Mouse (Mus musculus) embryonic facial prominence, embryonic 12.5 days (tissue): ENCODE measurements around the gene Iffo1. TPM values are rescaled to one million over a fixed set of nuclear protein-coding genes. Genes with fewer than 3 reads are reported as not detected.

Experiments
- ATAC-seq: fragments of 200-750 bp; cut with Nextera tagmentation; 2 replicates; pipeline ENCODE4 v1.8.0; 2017; ENCODE audit not compliant: insufficient number of reproducible peaks, insufficient read depth, low FRiP score, low TSS enrichment
- H3K27ac ChIP-seq: fragments of 300-500 bp; sonication (generic); 2 replicates; pipeline ENCODE4 v1.5.1; 2016; ENCODE audit warnings: mild to moderate bottlenecking
- H3K27me3 ChIP-seq: fragments of 300-500 bp; sonication (generic); 2 replicates; pipeline ENCODE4 v1.6.1; 2016; ENCODE audit warnings: mild to moderate bottlenecking, moderate library complexity
- H3K36me3 ChIP-seq: fragments of 300-500 bp; sonication (generic); 2 replicates; pipeline ENCODE4 v1.6.1; 2016; ENCODE audit warnings: mild to moderate bottlenecking
- H3K4me1 ChIP-seq: fragments of 300-500 bp; sonication (generic); 2 replicates; pipeline ENCODE4 v1.6.1; 2016
- H3K4me2 ChIP-seq: fragments of 300-500 bp; sonication (generic); replicated peaks from 2 replicates; pipeline ENCODE4 v1.6.1; 2016; ENCODE audit warnings: mild to moderate bottlenecking, moderate library complexity
- H3K4me3 ChIP-seq: fragments of 300-500 bp; sonication (generic); 2 replicates; pipeline ENCODE4 v1.5.1; 2016; ENCODE audit warnings: mild to moderate bottlenecking
- H3K9ac ChIP-seq: fragments of 300-500 bp; sonication (generic); 2 replicates; pipeline ENCODE4 v1.6.1; 2016; ENCODE audit warnings: mild to moderate bottlenecking, moderate library complexity
- H3K9me3 ChIP-seq: fragments of 300-500 bp; sonication (generic); 2 replicates; pipeline ENCODE4 v1.6.1; 2016; ENCODE audit warnings: mild to moderate bottlenecking, moderate library complexity
- WGBS: fragments of 180-500 bp; shearing (Covaris S2); methylation state at CpG from one replicate; pipeline ENCODE4 v1.1.7; 2016; 5-methylcytosine and 5-hydroxymethylcytosine counted together
- microRNA-seq: library from miRNA; unstranded; fragments of <30 nt; microRNA quantifications from one replicate; pipeline ENCODE4, GENCODE M21; 2017
- polyA plus RNA-seq: library from polyadenylated mRNA; unstranded; fragments of >200 nt; fragmentation: Nextera tagmentation; extraction: Ambion mirVana; gene quantifications from 2 replicates; pipeline ENCODE4 v1.2.1, GENCODE M21; 2016

The Iffo1 gene
- polyA plus RNA-seq, 1 experiment from 2014 or later: 24.0 TPM

- Histone ChIP-seq H3K4me3 (no peak overlapping the region), H3K4me2 (no peak overlapping the region), H3K36me3 (no peaks in the 10 kb centered on the region), H3K9ac (no peak overlapping the region), H3K9me3 (no peaks in the 10 kb centered on the region), H3K4me1 (no peaks in the 10 kb centered on the region), H3K27me3 (peaks cover 12% of the 10 kb centered on the region), H3K27ac (no peak overlapping the region)
- WGBS: 72% methylated on average over 1 of the region's 1 CpGs
- no peak for ATAC-seq
These were observed 65.4 kb downstream of the Iffo1 start for GRCm38 (mm10) chr6:125210436-125210835.

Small RNA genes within 50 kb of the gene (microRNA-seq; reads per million reads assigned to microRNA genes)
- 0.73 reads per million for gene Mir3098
- gene Mir7045: not detected

Other genes with a start within 250 kb of the Iffo1 start
- 3.1 and 4.1 TPM in 2 replicates for gene Lag3, start 233.5 kb upstream of the Iffo1 start, polyA plus RNA-seq
- 390 and 395 TPM in 2 replicates for gene Ptms, start 225.1 kb upstream of the Iffo1 start, polyA plus RNA-seq
- 419 and 427 TPM in 2 replicates for gene Mlf2, start 213.9 kb upstream of the Iffo1 start, polyA plus RNA-seq
- gene Cops7a, start 179.7 kb upstream of the Iffo1 start, polyA plus RNA-seq: 119 and 121 TPM in 2 replicates
- 5.5 and 6.2 TPM in 2 replicates for gene Pianp, start 148.5 kb upstream of the Iffo1 start, polyA plus RNA-seq
- 22.3 and 24.4 TPM in 2 replicates for gene Zfp384, start 136.1 kb upstream of the Iffo1 start, polyA plus RNA-seq
- gene Ing4, start 105.5 kb upstream of the Iffo1 start, polyA plus RNA-seq: 165 and 176 TPM in 2 replicates
- gene Acrbp, start 95.6 kb upstream of the Iffo1 start, polyA plus RNA-seq: 17.6 and 21.0 TPM in 2 replicates
- 0.53 and 0.61 TPM in 2 replicates for gene Lpar5, start 77.3 kb upstream of the Iffo1 start, polyA plus RNA-seq
- 90.0 and 104 TPM in 2 replicates for gene Chd4, start 49.3 kb upstream of the Iffo1 start, polyA plus RNA-seq
- gene Nop2, start 13.3 kb upstream of the Iffo1 start, polyA plus RNA-seq: 68.0 and 70.1 TPM in 2 replicates
- 1,846 and 1,855 TPM in 2 replicates for gene Gapdh, start 21.2 kb downstream of the Iffo1 start, polyA plus RNA-seq
- gene Ncapd2, start 46.5 kb downstream of the Iffo1 start, polyA plus RNA-seq: 186 and 191 TPM in 2 replicates
- 191 and 206 TPM in 2 replicates for gene Mrpl51, start 46.6 kb downstream of the Iffo1 start, polyA plus RNA-seq
- gene Vamp1, start 70.3 kb downstream of the Iffo1 start, polyA plus RNA-seq: 4.9 and 5.1 TPM in 2 replicates
- 2.2 and 2.5 TPM in 2 replicates for gene Tapbpl, start 86.6 kb downstream of the Iffo1 start, polyA plus RNA-seq
- gene Cd27, start 91.8 kb downstream of the Iffo1 start, polyA plus RNA-seq: 1.8 and 3.1 TPM in 2 replicates
- gene Tuba3a, start 140.8 kb downstream of the Iffo1 start, polyA plus RNA-seq: 0.20 and 0.29 TPM in 2 replicates
- gene Ltbr, start 168.6 kb downstream of the Iffo1 start, polyA plus RNA-seq: 27.2 and 28.2 TPM in 2 replicates
- gene Scnn1a, start 175.4 kb downstream of the Iffo1 start, polyA plus RNA-seq: 0.52 and 1.1 TPM in 2 replicates
- 49.4 and 51.9 TPM in 2 replicates for gene Tnfrsf1a, start 204.1 kb downstream of the Iffo1 start, polyA plus RNA-seq
- 0.34 and 0.47 TPM in 2 replicates for gene Plekhg6, start 235.6 kb downstream of the Iffo1 start, polyA plus RNA-seq